Mouse (Mus musculus) megakaryocyte, adult 5-6 weeks (primary cell): ENCODE data around the gene Spi1. TPM values are rescaled to one million over a fixed set of nuclear protein-coding genes. Genes with fewer than 3 reads are reported as not detected.

Source experiments
- ATAC-seq: 2 replicates; pipeline ENCODE4 v1.8.0; 2016; ENCODE audit warnings: mild to moderate bottlenecking, inconsistent platforms; ENCODE audit not compliant: poor library complexity, severe bottlenecking
- total RNA-seq, 2 experiments: library from RNA; stranded (forward) in 1 of 2; stranded (reverse) in 1 of 2; fragments of 153-499, 151-499 nt in 1 of 2; fragments of 221-1000, 200-1000 nt in 1 of 2; gene quantifications; 2 replicates each; pipeline versions ENCODE4 v1.2.3 to v1.2.4; 2015 to 2017

Spi1 gene
- total RNA-seq, 2 experiments from 2014 or later = 295 to 348 TPM

- no peak for ATAC-seq
These were observed 15.7 kb upstream of the Spi1 start for GRCm38 (mm10) chr2:91066455-91066854.

GRCm38 (mm10) chr2:91068162-91068871, 13.9 kb upstream of the Spi1 start:
- ATAC-seq = no peak

DNA sequence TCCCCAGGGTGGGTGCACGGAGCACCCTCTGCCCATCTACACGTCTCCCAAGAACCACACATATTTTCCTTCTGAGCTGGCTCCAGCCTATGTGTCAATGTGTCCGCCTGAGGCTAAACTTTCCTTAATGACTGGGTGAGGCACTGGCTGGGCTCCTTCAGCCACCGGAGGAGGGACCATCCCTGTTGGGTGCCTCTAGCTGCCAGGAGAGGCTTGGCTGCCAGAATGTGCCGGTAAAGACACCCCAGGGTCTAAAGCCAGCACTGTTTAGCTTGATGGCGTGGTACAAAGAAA, 13.4 kb upstream of the Spi1 start:
- no peak for ATAC-seq

- no peak for ATAC-seq
These were observed 12.7 kb upstream of the Spi1 start for GRCm38 (mm10) chr2:91069306-91070000.

GRCm38 (mm10) chr2:91070076-91070800, 12.0 kb upstream of the Spi1 start, which contains the start of gene Slc39a13:
Gene Slc39a13, minus strand, starts transcription at chr2:91070417.
- peak; percentile 93 for ATAC-seq

- ATAC-seq = no peak
These were observed 11.1 kb upstream of the Spi1 start for GRCm38 (mm10) chr2:91071059-91071458.

DNA sequence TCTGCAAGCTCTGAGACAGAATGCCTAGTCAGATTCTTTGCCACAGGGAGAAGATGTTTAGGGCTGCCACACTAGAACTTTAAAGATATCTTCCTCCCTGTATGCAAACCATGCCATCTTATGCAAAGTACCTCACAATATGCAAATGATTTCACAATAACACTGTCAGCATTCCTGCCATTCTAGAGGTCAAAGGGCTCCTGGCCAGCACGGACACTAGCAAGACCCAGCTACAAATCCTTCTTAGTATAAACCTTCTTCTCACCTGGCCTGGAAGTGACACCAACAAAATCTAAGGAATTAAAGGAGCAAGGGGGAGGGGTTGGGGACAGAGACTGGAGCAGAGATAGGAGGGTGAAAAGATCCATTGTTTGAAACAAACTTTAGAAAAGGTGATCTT, 10.1 kb upstream of the Spi1 start:
- ATAC-seq = no peak

- ATAC-seq = no peak
These were observed 4.3 kb upstream of the Spi1 start for GRCm38 (mm10) chr2:91077957-91078313.

DNA sequence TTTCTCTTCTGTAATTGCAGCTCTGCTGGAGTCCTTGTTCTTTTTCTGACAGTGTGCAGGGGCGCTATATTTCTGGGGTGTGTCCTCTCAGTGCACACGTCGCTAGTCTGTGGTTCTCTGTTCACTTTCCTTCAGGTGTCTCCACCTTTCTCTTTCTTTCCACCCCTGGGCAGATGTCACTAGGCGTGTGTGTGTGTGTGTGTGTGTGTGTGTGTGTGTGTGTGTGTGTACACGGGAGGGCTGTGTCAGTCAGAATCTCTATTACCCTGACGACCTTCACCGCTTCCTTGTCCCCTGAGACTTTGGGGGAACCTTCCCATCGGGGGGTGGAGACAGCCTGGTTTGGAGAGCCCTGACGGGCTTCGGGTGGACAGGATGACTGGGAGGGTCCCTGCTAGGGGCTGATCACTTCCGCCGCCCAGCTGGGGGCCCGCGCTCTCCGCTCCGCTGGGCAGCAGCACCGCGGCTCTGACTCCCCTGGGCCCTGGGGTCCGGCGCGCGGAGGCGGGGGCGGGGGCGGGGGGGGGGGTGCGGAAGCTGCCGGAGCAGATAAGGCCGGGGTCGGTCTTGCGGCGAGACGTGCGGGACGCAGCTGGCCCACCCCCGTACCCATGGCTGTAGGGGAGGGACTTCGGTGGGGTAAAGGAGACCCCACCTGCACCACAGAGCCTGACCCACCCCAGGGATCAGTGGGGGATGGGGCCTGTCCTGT, 3.7 kb upstream of the Spi1 start:
- 0 out of 2 replicates have a peak, but pooled peaks have one; percentile 4 for ATAC-seq

DNA sequence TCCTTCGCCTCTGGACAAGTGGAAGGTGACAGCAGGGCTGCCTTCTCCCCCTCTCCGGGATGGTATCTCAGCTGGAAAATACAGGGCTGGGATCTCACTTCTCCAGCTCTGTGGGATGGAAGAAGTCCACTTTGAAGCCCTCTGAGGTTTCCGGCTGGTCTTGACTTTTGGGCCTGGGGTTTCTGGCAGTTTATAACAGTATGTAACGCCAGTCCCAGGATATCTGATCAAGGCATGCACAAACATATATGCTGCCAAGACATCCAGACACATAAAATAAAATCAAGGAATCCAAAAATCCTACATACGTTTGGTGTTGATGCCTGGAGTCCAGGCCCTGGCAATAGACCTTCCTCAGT, 3.2 kb upstream of the Spi1 start:
- no peak for ATAC-seq

GRCm38 (mm10) chr2:91080784-91081513, 1.2 kb upstream of the Spi1 start:
- ATAC-seq = peak; percentile 34

GRCm38 (mm10) chr2:91082844-91083243, 654 bp downstream of the Spi1 start:
- peak; percentile 72 for ATAC-seq

- ATAC-seq = peak; percentile 4
These were observed 1.3 kb downstream of the Spi1 start for GRCm38 (mm10) chr2:91083366-91083940.

DNA sequence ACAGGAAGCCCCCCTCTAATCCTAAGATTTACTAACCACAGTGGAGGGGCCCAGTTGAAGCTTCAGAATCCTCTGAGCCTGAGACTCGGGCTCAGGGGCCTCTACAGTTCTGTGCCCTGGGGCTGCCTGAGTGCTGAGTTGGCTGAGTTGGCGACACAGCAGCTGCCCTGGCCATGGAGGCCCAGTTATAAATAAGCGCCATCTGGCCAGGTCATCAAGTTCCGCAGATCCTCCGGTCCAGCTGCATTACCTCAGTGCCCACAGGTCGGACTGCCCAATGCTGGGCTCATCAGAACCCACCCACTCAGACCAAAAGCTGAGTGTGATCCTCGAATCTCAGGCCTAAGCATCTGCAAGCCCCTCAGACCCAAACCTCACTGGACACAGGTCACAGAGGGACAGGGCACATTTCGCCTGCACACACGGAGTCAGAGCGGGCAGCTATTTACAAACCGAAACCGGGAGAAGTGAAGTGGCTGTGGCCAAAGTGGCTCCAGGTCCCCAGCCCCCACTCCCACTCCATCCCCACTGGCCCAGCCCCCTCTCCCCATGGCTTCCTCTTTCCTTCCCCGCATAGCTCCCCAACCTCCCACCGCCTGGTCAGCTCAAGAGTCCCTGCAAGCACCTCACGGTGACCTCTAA, 2.1 kb downstream of the Spi1 start:
- peak; percentile 23 for ATAC-seq

GRCm38 (mm10) chr2:91085494-91086391, 3.6 kb downstream of the Spi1 start:
- no peak for ATAC-seq

- ATAC-seq = no peak
These were observed 4.4 kb downstream of the Spi1 start for GRCm38 (mm10) chr2:91086392-91087237.

DNA sequence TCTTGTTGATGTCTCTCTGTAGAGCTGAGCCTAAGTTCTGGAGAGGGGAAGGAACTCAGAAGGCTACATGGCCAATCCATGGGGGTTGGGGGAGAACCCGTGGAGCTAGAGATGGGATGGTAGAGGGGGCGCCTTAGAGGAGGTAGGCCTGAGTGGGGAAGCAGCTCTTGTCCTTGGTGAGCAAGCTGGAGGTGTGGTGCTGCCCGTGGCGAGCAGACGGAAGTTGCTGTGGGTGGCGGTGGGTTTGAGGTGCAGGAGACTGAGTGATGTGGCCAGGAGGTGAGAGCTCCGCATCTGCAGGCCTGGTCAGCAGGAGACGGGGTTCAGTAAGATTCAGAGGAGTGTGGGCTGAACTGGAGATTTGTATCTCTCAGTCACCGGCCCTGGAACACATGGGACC, 5.3 kb downstream of the Spi1 start:
- ATAC-seq = peak; percentile 20; the same call in 1 of the 2 replicates

DNA sequence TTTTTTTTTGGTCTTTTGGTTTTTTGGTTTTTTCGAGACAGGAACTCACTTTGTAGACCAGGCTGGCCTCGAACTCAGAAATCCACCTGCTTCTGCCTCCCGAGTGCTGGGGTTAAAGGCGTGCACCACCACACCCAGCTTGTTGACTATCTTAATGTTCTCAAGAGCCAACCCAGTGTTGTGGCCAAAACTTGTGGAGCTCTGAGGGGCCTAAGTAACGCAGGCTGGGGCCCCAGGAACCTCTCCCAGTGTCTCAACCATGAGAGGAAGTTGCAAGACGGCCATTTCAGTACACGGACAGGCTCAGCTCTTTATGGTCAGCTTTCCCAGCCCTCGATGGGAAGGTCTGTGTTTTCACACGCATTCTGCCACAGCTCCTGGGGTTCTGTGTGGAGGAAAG, 6.8 kb downstream of the Spi1 start:
- ATAC-seq = peak; percentile 65
